Mouse (Mus musculus) E14TG2a.4 (cell line): ENCODE measurements around the gene Gm21897.

Source experiments
- H3K27me3 ChIP-seq: 2 replicates; pipeline ENCODE4 v1.6.1; 2014; ENCODE audit warnings: low read length, control low read depth; ENCODE audit not compliant: insufficient read depth
- H3K36me3 ChIP-seq: 2 replicates; pipeline ENCODE4 v1.6.1; 2014; ENCODE audit warnings: low read length, control low read depth; ENCODE audit not compliant: insufficient read depth
- H3K4me1 ChIP-seq: replicated peaks from 2 replicates; pipeline ENCODE4 v1.6.1; 2014; ENCODE audit warnings: low read depth, low read length, control low read depth
- H3K4me3 ChIP-seq: replicated peaks from 2 replicates; pipeline ENCODE4 v1.5.1; 2014; ENCODE audit warnings: mild to moderate bottlenecking, low read length
- H3K9me3 ChIP-seq: 2 replicates; pipeline ENCODE4 v1.6.1; 2014; ENCODE audit warnings: low read length, control low read depth
- CTCF ChIP-seq: conservative IDR thresholded peaks from 2 replicates; pipeline ENCODE4 v1.5.1; 2014; ENCODE audit warnings: low read length
- NANOG ChIP-seq: IDR thresholded peaks from 2 replicates; pipeline ENCODE4 v1.6.1; 2014; ENCODE audit warnings: borderline replicate concordance, low read length, mixed read lengths
- POU5F1 ChIP-seq: IDR thresholded peaks from 2 replicates; pipeline ENCODE4 v1.6.1; 2014; ENCODE audit warnings: low read length, borderline replicate concordance

Gene Gm21897

DNA sequence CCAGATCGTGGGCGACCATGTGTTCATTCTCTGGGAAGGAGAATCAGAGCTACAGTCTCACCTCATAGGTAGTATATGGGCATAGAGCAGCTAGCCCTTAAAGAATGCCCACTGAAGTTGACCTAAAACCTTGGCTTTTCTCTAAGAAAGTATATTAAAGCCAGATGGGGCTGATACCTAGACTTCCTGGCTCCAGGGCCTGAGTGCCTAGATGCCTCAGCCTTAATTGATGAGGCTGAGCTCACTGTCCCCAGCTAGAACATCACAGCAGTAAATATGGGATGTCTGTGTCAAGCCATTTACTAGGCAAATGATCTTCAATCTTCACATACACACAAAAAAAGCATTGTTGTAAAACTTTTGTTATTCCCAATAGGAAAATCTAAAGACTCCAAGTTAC is 32.1 kb downstream of the Gm21897 start:
- H3K36me3 ChIP-seq = no peaks in the 10 kb centered on the region
- H3K4me3 ChIP-seq = no peak overlapping the region
- no peaks in the 10 kb centered on the region for H3K27me3 ChIP-seq
- H3K9me3 ChIP-seq = no peaks in the 10 kb centered on the region
- H3K4me1 ChIP-seq = peaks cover 6% of the 10 kb centered on the region
- TF ChIP-seq CTCF (no peak), POU5F1 (no peak), NANOG (no peak)

DNA sequence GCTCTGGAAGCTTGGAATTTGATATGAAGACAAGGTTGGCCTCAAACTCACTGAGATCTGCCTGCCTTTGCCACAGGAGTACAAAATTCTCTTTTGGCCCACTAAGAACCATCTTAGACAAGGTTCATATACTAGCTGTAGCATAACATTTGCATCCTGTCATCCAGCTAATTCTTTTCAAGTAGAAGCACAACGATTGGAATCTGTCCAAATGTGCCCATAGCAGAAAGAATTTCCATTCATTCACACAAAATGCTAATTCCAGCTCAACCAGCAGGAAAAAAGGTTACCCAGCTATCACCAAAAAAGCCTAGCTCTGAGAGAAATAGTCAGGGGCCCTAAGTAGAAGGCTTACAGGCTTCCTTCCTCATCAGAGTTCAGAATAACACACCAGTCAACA is 34.0 kb downstream of the Gm21897 start:
- Histone ChIP-seq H3K9me3 (no peaks in the 10 kb centered on the region), H3K4me3 (no peak overlapping the region), H3K36me3 (no peaks in the 10 kb centered on the region), H3K27me3 (no peaks in the 10 kb centered on the region), H3K4me1 (peaks cover 6% of the 10 kb centered on the region)
- no peak for TF ChIP-seq POU5F1
- TF ChIP-seq NANOG = no peak

DNA sequence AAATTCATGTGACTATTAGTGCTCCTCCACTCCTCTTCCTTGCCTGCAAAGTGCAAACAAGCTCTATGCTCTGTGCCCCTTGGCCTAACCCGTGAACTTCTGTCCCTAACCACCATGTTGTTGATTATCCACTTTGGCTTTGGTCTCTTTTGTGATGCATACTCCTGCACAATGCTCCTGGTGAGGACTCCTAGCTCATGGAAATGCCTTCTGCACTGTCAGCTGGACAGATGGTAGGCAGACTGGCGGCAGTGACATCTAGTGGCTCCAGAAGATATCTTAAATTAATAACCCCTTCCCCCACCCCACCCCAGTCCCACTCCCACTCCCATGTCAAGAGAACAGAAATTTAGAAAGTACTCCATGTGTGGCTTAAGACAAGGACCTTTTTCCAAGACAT is 35.1 kb downstream of the Gm21897 start:
- Histone ChIP-seq H3K4me1 (peaks cover 6% of the 10 kb centered on the region), H3K36me3 (no peaks in the 10 kb centered on the region), H3K9me3 (no peaks in the 10 kb centered on the region), H3K27me3 (no peaks in the 10 kb centered on the region), H3K4me3 (no peak overlapping the region)
- TF ChIP-seq CTCF (no peak), POU5F1 (no peak), NANOG (no peak)

DNA sequence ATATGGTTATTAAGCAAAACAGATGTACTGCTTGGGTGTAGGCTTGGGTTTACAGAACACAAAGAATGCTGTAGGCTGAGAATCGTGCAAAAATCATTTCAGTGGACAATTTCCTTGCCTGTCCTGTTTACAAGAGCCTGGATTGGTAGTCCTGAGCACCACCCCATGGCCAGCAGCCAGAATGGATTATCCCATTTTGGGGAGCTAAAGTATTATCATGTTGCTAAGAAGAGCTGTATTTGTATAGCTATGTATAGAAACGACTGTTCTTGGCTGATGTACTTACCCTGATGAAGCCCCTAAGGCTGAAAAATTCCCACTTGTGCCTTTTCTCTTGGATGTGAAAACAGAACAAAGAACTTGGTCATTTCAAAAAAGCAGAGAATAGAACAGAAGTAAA is 37.6 kb downstream of the Gm21897 start:
- no peak for TF ChIP-seq NANOG
- no peak for TF ChIP-seq CTCF
- TF ChIP-seq POU5F1 = no peak
- Histone ChIP-seq H3K27me3 (no peaks in the 10 kb centered on the region), H3K9me3 (no peaks in the 10 kb centered on the region), H3K4me1 (peaks cover 6% of the 10 kb centered on the region), H3K4me3 (no peak overlapping the region), H3K36me3 (no peaks in the 10 kb centered on the region)

DNA sequence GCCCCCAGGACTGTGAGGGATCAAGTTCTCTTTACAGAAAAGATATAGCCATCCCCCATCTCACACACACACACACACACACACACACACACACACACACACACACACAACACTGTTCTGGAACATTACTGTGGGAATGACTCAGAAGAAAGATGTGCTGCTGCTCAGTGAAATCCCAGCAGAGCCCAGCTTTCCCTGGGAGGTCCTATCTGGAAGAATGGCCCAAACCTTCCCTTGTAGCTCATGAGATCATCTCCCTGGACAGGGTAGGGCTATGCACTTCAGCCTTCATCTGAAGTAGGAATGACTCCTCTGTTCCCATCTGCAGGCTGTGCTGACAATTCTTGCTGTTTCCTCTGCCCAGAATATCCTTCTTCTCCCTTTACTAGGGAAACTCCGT is 38.1 kb downstream of the Gm21897 start:
- H3K36me3 ChIP-seq = no peaks in the 10 kb centered on the region
- no peaks in the 10 kb centered on the region for H3K27me3 ChIP-seq
- no peaks in the 10 kb centered on the region for H3K9me3 ChIP-seq
- TF ChIP-seq NANOG (no peak), POU5F1 (no peak), CTCF (no peak)
- H3K4me3 ChIP-seq = no peak overlapping the region
- peaks cover 6% of the 10 kb centered on the region for H3K4me1 ChIP-seq

DNA sequence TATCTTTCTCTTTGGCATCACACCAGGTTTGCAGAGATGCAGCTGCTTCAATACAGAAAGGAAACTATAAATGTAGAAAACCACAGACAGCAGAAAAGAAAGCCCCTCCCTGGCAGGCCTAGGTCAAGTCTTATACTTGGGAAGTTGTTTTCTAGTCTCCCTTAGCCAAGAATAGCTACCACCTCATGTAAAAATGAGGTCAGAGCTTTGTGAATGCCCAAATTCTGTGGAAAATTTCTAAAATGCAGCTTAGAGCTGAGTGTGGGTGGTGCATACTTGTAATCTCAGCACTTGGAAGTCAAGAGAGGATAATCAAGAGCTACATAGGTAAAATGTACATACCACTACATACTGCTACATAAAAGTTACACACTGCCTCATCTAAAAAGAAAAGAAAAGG is 40.5 kb downstream of the Gm21897 start:
- H3K4me3 ChIP-seq = no peak overlapping the region
- no peaks in the 10 kb centered on the region for H3K36me3 ChIP-seq
- TF ChIP-seq POU5F1 (no peak), CTCF (no peak), NANOG (no peak)
- no peaks in the 10 kb centered on the region for H3K9me3 ChIP-seq
- no peaks in the 10 kb centered on the region for H3K27me3 ChIP-seq
- no peaks in the 10 kb centered on the region for H3K4me1 ChIP-seq

DNA sequence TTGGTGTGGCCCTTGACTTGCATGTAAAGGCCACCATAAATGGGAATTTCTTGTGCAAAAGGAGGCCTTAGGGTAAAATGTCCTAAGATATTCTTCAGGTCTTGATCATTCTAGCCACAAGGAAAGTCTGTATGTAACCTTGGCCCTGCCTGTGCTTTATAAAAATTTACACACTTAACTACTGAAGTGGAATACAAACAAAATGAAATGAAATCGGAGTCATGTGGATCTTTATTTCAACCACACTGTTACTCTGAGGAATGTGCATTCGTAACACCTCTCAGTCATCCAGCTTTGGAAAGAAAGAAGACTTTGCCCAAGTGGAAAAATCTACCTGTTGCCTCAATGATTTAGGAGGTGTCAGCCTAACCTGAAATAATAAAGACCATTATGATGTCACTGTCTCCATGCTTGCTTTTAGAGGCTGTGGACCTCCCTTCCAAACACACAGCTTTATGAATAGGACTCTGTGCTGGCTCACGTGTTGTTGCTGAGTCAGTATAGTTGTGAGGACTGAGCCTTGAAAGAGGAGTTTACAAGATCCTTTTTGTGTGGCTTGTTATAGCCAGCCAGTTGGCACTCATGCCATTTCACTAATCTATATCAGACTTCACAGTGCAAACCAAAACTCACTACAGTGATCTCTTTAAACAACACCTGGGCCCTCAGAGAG is 42.0 kb downstream of the Gm21897 start:
- Histone ChIP-seq H3K27me3 (no peaks in the 10 kb centered on the region), H3K4me3 (no peak overlapping the region), H3K36me3 (no peaks in the 10 kb centered on the region), H3K9me3 (no peaks in the 10 kb centered on the region), H3K4me1 (no peaks in the 10 kb centered on the region)
- TF ChIP-seq CTCF = no peak
- TF ChIP-seq POU5F1 = no peak
- no peak for TF ChIP-seq NANOG

DNA sequence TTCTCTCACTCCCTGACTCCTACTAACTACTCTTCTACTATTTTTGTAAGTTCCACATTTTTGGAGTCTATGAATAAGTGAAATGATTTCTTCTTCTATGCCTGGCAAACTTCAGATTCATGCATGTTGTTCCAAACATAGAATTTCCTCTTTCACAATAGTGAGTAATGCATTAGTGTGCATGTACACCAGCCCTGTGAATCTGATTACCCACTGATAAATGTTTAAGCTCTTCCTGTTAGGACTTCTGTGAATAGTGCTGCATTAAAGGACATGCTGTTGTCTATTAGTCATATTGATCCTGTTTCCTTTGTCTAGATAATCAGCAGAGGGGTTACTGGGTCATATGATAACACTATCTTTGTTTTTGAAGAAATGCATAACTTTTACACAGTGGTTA is 43.6 kb downstream of the Gm21897 start:
- TF ChIP-seq POU5F1 = no peak
- TF ChIP-seq NANOG = no peak
- TF ChIP-seq CTCF = no peak
- no peak overlapping the region for H3K4me3 ChIP-seq
- no peaks in the 10 kb centered on the region for H3K4me1 ChIP-seq
- H3K9me3 ChIP-seq = no peaks in the 10 kb centered on the region
- H3K36me3 ChIP-seq = no peaks in the 10 kb centered on the region
- no peaks in the 10 kb centered on the region for H3K27me3 ChIP-seq
